Mouse (Mus musculus) cerebellum, adult 9-11 months (tissue): Measurements from ENCODE around the gene Gm20390.
"Not testable (repeated sequence)": the region's sequence is repeated elsewhere in the genome, so short reads cannot be mapped to it uniquely, and the experiment has no call there.

Experiments used
- DNase-seq: peaks from one replicate; pipeline ENCODE4 v3.0.0; 2022

Gene Gm20390

DNA sequence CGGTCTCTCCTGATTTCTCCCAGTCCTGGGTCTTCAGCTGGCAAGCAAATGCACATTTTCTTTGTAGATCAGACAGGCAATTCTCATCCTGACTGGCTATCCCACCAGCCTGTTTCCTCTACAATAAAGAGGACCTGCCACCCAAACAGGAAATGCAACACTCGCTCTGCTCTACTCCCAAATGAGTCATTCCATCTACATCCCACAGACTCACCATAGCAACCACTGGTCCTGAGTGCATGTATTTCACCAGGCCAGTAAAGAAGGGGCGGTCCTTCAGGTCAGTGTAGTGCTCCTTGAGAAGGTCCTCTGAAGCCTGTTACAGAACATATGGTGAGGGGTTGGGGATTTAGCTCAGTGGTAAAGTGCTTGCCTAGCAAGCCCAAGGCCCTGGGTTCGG, 5.1 kb downstream of the Gm20390 start:
- no peak for DNase-seq

DNA sequence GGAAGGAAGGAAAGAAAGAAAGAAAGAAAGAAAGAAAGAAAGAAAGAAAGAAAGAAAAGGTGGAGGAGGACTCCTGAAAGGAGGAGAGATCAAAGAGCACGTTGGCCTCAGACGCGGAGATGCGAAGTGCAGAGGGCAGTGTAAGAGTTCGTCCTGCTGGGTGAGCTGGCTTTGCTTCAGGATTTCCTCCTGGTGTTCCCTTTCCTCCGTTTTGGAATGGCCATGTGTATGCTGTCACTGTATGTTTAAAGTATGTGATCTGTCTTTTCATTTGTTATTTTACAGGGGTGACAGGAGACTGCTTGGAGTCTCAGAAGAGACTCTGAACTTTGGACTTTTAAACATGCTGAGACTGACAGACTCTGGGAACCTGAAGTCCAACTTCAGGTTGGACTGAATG, 6.6 kb downstream of the Gm20390 start:
- DNase-seq = no peak

DNA sequence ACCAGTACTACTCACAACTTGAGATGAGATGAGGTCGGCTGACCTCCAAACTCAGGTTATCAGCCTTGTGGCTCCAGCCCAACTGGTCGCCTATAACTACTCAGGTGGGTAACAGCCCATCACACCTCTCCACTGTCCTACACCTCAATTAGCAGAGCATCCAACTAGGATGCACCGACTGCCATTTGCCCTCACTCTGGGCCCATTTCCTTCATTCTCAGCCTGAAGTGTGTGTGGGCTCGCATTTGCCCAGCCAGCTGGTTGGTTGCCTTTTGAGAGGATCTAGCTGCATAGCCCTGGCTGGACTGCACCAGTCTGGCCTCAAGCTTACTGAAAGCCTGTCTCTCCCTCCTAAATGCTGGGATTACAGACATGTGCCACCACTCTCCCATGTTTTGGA, 10.3 kb downstream of the Gm20390 start:
- DNase-seq = no peak

DNA sequence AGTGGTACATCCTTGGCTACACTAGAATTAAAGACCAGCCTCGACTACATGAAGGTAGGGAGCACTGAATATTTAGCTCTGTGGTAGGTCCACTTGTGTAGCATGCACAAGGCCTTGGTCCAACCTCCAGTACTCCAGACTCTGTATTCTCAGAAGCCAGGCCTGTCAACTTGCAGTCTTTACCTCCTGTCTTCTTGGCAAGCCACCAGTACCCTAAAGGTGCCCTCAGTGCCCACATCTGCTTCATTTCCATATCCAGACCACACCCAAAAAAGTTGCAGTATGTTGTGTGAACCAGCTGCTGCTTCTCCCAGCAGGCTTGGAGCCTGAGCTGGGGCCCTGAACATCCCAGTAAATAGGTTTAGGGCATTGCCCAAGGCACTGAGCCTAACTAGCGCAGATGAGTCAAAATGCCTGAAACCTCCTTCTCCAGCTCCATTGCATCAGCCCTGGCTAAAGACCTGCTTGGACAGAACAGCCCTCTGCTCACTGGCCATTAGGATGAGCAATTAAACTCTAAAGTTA, 11.0 kb downstream of the Gm20390 start:
- DNase-seq = no peak

DNA sequence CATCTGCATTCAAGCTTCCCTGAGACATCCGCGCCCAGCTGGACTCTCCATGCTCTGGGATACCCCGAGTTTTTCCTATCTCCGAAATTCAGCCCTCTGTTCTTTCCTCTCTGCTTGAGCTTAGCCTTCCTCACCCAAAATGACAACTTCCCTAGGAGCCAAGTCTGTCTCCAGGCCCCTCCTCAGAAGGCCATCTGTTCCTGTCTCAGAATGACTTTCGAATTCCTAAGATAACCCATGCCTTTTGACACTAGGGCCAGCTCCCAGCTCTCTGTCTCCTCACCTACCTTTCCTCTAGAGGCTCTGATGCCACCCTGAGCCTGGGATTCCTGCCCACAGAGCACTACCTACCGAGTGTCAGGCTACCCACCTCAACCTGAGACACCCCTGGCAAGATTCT, 11.9 kb downstream of the Gm20390 start, which contains the start of gene Nme2:
Gene Nme2 (minus strand): TSS at position 101 of the 400 bp plus-strand sequence.
- DNase-seq = peak; percentile 48

DNA sequence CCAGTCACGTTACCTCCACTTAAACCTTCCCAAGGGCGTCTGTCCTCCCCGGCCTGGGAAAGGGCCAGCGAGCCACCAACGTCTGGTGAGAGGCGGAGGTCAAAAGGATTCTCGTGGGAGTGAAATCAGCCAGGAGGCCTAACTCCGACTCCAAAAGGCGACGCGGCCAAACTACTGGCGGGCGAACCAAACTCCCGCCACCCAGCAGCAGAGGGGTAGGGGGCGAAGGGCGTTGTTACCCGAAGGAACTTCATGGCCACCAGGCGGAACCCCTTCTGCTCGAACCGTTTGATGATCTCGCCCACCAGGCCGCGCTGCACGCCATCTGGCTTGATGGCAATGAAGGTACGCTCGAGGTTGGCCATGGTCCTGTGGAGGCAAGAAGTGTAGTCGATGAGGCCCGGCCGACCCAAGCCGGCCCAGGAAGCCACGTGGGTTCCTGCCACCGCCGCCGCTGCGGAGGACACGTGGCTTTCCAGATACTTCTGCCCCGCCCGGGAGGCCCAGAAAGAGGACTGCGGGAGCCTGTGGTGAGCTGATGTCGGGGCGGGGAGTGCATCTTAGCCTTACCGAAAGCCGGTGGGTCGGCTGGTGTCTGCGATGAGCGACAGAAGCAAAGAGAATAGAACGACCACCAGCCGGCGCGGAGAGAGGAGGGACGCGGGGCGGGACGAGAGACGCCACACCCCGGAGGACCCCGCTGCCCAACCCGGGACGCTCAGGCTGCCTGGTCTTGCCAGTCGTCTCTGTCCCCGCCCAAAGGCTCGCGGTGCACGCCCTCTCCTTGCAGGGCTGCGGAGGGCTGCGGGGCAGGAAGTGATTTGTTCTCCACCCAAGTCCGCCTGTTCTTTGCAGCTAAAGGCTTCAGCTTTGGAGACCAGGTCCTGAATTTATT, 12.6 kb downstream of the Gm20390 start:
- DNase-seq = peak; percentile 84

DNA sequence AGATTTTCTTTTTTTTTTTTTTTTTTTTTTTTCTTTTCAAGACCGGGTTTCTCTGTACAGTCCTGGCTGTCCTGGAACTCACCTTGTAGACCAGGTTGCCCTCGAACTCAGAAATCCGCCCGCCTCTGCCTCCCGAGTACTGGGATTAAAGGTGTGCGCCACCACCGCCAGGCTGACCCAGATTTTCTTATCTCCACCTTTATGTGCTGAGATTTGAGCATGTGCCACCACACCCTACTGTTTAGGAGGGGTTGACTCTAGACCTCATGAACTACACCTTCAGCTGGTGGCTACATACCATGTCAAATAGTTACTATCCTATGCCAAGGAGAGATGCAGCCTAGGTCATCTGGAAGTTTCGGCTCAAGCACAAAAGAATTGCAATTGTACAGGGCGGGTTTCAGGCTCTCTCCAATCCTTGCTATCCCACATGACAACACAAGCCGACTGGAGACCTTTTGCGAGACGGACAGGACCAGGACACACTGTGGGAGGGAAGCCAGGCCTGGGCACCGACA, 13.3 kb downstream of the Gm20390 start:
- DNase-seq = peak; percentile 74

DNA sequence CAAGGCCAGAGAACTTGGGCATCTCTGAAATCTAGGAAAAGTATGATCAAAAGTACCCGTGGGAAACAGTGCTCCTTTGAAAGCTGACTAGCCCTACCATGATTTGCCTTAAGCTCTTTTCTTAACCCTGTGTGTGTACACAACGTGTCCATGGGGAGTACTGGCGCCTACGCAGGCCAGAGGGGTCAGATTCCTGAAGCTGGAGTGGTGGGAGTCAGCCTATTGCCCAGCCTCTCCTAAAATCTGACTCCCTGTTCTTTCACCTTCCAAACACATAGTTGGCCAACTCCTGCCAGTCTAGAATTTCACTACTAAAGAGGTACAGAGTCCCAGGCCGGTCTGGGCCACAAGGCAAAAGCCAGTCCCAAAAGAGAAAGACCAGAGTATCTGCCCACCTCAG, 15.7 kb downstream of the Gm20390 start:
- no peak for DNase-seq

DNA sequence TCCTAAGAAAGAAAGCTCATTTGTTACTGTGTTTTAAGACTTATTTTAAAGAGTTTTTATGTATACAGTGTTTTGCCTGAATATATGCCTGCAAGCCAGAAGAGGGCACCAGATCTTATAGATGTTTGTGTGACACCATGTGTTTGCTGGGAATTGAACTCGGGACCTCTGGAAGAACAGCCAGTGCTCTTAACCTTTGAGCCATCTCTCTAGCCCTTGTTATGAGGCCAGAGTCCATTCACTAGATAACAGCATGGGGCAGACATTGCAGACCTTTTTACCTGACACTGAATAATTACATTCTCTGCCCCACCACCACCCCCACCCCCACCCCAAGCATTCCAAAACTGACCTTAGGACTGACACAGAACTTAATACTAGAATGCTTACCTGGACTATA, 18.0 kb downstream of the Gm20390 start:
- DNase-seq = no peak

DNA sequence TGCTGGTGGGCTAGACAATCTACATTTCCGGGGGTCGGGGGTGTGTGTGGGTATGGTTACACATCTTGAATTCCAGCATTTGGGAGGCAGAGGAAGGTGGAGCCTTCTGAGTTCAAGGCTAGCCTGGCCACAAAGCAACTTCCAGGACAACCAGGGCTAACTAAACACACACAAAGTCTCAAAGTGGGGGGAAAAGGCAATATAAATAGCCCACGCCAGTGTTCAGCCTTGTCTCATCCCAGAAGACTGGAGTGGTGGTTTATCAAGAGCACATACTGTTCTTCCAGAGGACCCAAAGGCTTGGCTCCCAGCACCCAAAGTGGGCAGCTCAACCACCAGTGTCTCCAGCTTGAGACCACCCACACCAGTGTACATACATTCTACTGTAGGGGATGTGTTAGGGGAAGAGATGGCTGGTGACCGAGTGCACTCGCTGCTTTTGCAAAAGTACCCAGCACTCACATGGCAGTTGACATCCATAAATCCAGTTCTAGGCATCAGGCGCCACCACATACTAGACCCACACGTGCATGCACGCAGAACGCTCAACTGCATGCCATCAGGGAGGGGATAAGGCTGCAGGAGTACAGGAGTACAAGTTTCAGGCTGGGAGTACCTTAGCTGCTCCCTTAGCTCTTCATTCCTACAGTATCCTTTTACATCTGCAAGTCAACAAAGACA, 19.1 kb downstream of the Gm20390 start:
- DNase-seq = no peak

DNA sequence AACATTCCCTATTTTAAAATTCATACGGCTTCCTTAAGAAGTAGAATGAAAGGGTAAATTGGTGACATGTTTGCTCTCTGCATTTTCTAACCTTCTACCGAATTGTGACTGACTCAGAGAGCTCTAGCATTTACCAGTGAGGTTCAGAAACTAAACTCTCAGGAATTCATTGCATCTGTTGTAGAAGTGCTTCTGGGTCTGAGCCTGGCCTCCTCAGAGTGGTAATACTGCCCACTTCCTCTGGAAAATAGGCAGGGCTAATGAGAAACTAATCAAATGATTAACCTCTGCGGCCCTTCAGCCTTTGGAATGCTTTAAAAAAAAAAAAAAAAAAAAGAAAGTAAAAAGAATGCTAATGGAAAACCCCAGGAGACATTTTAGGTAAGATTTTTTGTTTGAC, 23.1 kb downstream of the Gm20390 start:
- DNase-seq = no peak

DNA sequence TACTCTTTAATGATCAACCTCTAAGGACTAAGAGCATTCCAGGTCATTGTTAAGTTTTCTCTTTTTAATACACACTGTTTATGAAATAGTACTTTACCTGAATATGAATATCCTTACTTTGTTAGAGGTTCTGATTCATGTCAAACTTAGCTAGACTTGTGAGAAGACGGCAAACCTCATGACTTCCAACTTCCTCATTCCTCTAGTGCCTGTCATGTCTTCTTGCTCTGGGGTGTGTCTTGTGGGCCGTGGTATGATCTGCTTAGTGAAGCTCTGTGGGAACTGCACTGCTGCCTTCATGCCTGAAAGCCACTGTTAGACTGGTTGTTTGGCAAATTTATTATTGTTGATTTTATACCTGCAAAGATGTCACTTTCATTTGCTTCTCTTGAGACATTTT, 27.2 kb downstream of the Gm20390 start:
- DNase-seq = no peak

DNA sequence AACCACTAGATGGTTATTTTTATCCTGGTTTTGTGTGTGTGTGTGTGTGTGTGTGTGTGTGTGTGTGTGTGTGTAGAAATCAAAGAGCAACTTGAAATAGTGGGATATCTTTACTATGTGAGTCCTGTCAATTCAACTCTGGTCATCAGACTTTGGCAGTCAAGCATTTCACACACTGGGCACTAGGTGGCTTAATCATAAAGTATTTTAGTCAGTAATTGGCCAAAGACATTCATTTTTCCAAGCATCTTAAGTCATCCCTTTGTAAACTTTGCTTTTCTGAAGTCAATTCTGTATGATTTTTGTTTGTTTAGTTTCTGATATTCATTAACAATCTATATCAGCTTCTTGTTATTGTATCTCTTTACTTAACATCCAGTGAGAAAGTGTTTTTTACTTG, 39.0 kb downstream of the Gm20390 start:
- DNase-seq = no peak

DNA sequence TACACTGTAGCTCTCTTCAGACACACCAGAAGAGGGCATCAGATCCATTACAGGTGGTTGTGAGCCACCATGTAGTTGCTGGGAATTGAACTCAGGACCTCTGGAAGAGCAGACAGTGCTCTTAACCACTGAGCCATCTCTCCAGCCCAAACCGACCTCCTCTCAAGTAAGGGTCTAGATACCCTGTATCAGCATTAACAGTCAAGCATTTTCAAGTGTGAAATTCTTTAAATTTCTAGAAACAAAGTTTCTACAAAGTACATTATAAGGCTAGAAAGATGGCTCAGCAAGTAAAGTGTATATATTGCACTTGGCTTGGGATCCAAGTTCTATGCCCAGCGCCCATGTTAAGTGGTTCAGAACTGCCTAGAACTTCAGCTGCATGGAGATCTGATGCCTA, 53.1 kb downstream of the Gm20390 start:
- DNase-seq = not testable (repeated sequence)

DNA sequence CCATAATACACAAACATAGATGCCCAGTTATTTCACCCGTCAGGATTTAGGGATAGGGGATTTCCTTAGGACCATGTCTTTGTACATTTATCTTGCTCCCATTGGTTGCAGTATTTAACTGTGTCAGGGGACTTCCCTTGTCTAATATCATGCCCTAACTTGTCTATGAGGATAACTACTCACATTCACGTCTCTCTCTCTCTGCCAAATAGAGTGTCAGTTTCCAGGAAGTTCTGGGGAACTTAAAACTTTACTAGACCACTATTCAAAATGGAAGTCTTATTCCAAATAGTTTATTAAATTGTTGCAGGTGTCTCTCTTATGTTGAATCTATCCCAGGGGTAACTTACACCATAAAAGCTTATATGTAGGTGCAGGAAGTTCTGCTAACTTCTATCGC, 56.5 kb downstream of the Gm20390 start:
- DNase-seq = no peak

DNA sequence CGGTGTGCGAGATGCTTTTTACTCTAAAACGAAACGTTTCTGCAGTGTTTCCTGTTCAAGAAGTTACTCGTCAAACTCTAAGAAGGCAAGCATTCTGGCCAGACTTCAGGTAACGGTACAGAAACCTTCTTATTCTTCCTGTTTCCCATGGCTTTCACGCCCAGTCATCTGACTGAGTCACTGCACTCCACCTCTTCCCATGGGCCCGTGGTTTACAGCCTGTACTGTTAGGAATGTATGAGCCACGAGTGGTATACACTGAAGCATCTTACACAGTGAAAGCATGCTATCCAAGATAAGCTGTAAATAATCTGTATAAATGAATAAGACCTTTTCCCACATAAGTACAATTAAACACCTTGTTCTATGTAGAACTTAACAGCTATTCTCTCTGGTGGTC, 59.3 kb downstream of the Gm20390 start:
- DNase-seq = no peak

DNA sequence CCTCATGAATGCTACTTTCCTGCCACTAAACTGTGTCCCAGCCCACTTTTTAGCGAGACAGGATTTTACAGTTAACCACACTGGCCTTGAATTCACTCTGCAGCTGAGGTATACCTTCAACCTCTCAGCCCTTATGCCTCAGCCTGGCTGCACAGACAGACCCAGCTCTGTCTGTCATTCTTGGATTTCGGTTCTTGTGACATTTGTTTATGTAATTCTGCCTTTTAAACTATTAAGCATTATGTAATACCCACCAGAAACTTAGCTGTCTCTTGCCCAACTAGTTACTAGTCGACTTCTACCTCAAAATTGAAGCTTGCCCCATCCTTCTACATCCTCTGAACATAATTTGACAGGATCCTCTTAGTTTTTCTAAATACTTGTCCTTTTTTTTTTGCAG, 60.3 kb downstream of the Gm20390 start:
- DNase-seq = no peak

DNA sequence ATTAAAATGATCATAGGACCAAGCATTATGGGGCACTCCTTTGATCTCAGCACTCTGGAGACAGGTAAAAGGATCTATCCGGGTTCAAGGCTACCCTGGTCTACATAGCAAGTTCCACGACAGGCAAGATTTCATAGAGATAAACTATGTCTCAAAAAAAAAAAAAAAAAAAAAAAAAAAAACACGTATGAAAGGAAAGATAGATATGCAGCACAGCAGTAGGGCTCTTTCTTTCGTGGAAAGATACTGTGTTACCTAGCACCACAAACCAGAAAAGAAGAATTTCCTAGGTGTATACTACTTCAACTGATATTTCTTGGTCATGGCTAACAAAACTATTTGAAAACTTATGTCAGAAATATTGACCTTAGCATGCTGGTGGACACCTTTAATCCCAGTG, 61.3 kb downstream of the Gm20390 start:
- no peak for DNase-seq
